Mouse (Mus musculus) thymus, adult 2 months (tissue): ENCODE data around the gene Rpl6.

Source experiments
- CTCF ChIP-seq: fragments of 200-500 bp; IDR thresholded peaks from 2 replicates; pipeline ENCODE4 v1.5.1; 2012; ENCODE audit warnings: mild to moderate bottlenecking, control low read depth, low read length, moderate library complexity, borderline replicate concordance; ENCODE audit not compliant: control insufficient read depth, poor library complexity, insufficient read depth; ENCODE audit errors: extremely low read depth
- POLR2A ChIP-seq: fragments of 200-500 bp; IDR thresholded peaks from 2 replicates; pipeline ENCODE4 v1.6.1; 2012; ENCODE audit warnings: mild to moderate bottlenecking, low read length, control low read depth, moderate library complexity; ENCODE audit not compliant: control insufficient read depth, poor library complexity, insufficient read depth; ENCODE audit errors: extremely low read depth

GRCm38 (mm10) chr5:121216126-121216446 is 11.8 kb downstream of the Rpl6 start:
- TF ChIP-seq CTCF (no peak), POLR2A (no peak)
